ENCODE assay signal across 17 mouse cellular contexts in the genomic region with DNA sequence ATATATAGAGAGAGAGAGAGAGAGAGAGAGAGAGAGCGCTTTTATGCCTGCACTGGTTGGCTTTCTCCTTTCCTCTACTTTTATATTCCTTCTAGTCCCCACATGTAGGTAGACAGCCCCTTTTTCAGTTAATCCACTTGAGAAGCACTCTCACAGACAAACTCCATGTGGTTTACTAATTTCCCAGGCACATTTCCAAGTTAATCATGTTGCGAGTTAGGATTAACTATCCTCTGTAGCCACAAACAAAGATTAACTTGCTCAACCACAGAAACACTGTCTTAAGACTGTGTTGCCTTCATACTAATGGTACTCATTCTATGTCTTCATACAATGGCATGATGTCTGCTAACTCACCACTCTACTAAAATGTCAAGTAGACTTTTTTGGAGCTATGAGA.
DNase-seq lines count a peak whose midpoint lies in the region; TF ChIP-seq lines count a peak whose summit lies in the region.
"Had no signal": no experiment of that assay in that cellular context is flagged by ENCODE, and none has a peak within 500 bp of the region (broad histone marks: within the 10 kb centered on the region; RNA-seq: fewer than 3 reads in every experiment).

No protein-coding gene starts in this region.

- DNase-seq in kidney, adult 2 months = peak; percentile 64
- DNase-seq in kidney, adult 11 months = no peak
- peak; percentile 60 for DNase-seq in kidney, adult 9 months
- DNase-seq in kidney, adult 18-20 months = no peak
- DNase-seq: adrenal gland, adult 2 months; adrenal gland, adult 8-10 months; adrenal gland, postnatal 10 days; adrenal gland, postnatal 14 days; adrenal gland, postnatal 25 days; adrenal gland, postnatal 36 days; B cell, adult 2 months; cerebellum, adult 11 months; cerebellum, adult 11-12 months; cerebellum, adult 18-20 months had no signal

- no peak for TF ChIP-seq CTCF in kidney, adult 2 months (conservative IDR thresholded peaks at IDR 0.05; ENCODE audit: insufficient read depth, insufficient read length, low read depth, low read length)

- H3K4me1 ChIP-seq in kidney, adult 2 months (ENCODE audit: control insufficient read depth, insufficient read depth, low read length) = no peaks in the 10 kb centered on the region

- H3K36me3 ChIP-seq in kidney, adult 2 months (ENCODE audit: control insufficient read depth, insufficient read depth, low read length) = no peaks in the 10 kb centered on the region
- H3K36me3 ChIP-seq: G1E had no signal

- no peak overlapping the region for H3K4me3 ChIP-seq in kidney, adult 2 months (ENCODE audit: insufficient read depth, low read depth, low read length)

- no peaks in the 10 kb centered on the region for H3K27me3 ChIP-seq in kidney, adult 2 months (replicated peaks; ENCODE audit: control insufficient read depth, insufficient read depth, low read length)
- H3K27me3 ChIP-seq: CH12.LX, Patski had no signal

- TF ChIP-seq POLR2A in kidney, adult 2 months (IDR thresholded peaks at IDR 0.05; ENCODE audit: low read depth, low read length) = no peak

- whole genome bisulfite sequencing in kidney, adult 2 months = 88% methylated on average over 2 of the region's 2 CpGs

- H3K27ac ChIP-seq in kidney, adult 2 months (ENCODE audit: insufficient read depth, low read depth, low read length) = no peak overlapping the region

Comparison
In these comparisons a context has a peak if more than half of its experiments do, and no peak if none do; other contexts are left out.
1. DNase-seq: peak in kidney, adult 2 months (single experiment) and kidney, adult 9 months (single experiment); none in kidney, adult 11 months (single experiment) and kidney, adult 18-20 months (single experiment).